Mouse (Mus musculus): ENCODE data around the gene Tns1. TPM values are rescaled to one million over a fixed set of nuclear protein-coding genes. Genes with fewer than 3 reads are reported as not detected.

The Tns1 gene
- polyA plus RNA-seq, 1 experiment, result 117 TPM

DNA sequence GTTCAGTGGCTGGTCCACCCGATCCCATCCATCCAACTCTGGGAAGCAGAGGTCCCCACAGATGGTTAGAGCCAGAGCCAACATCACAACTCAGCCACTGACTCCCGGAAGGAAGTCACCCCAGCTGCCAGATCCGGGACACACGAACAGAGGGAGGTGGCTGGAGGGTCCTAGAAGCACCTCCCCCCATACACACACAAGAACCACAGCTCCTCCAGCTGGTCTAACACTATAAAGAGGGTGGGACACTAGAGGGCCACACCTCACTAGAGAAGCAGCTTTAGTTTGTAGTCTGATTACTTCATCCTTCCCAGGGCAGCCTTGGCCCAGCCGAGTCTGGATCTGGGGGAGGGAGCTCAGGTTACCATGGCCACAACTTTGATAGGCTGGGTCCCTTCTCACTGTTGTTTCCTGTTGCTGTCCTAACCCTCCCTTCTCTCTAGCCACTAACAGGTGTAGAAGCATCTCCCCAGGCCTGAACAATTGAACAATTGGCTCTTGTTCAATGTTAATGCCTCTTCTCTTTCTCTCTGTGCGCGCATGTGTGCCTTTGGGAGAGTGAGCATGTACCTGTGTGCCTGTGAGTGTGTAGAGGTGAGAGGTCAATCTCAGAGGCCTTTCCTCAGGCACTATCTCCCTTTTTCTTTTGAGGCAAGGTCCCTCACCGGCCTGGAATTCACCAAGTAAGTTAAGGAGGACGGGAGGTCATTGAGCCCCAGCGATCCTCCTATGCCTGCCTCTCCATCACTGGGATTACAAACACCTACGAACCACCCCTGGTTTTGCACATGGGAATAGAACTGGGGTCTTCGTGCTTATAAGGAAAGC lies 157.6 kb downstream of the Tns1 start:
- no peaks in the 10 kb centered on the region for H3K36me3 ChIP-seq (ENCODE audit: control insufficient read depth, insufficient read depth, low read length)
- H3K27me3 ChIP-seq (ENCODE audit: control insufficient read depth, insufficient read depth, low read length), result no peaks in the 10 kb centered on the region
- no peak overlapping the region for H3K27ac ChIP-seq (ENCODE audit: control insufficient read depth, insufficient read depth, low read length)
- H3K4me1 ChIP-seq (replicated peaks; ENCODE audit: control insufficient read depth, insufficient read depth, low read length), result peaks cover 17% of the 10 kb centered on the region
- H3K4me3 ChIP-seq (ENCODE audit: control insufficient read depth, insufficient read depth, low read length), result no peak overlapping the region
- TF ChIP-seq POLR2A (IDR thresholded peaks at IDR 0.05; ENCODE audit: control insufficient read depth, extremely low read depth, insufficient read depth, low read length, poor library complexity) (no peak), CTCF (IDR thresholded peaks at IDR 0.05; ENCODE audit: borderline replicate concordance, control insufficient read depth, extremely low read depth, insufficient read depth, low read length, poor library complexity) (no peak)
- no peak for DNase-seq
- whole genome bisulfite sequencing, result 62% methylated on average over 12 of the region's 12 CpGs

DNA sequence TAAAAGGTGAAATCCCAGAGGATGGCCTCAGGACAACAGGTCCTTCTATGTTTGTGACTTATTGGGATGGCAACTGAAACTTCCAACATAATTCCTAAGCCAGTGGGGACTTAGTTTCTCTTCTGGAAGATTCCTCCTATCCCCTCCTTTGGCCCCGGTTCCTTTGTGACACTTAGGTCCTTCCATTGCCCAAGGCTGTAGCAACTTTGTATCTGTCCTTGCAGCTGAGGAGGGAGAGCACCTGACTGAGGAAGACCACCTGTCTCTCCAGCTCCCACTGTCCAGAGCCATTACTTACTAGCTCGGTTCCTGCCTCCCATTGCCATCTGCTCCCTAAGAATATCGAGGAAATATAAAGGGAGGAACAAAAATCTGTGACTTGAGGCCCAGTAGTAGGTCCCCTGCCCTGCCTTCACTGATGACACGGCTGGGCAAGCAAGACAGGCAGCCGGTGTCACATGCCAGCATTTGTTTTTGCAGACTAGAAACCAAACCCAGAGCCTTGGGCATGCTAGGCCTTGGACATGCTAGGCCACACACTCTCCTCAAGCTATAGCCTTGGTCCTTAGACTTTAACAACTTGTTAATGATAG lies 160.0 kb downstream of the Tns1 start:
- TF ChIP-seq CTCF (IDR thresholded peaks at IDR 0.05; ENCODE audit: borderline replicate concordance, control insufficient read depth, extremely low read depth, insufficient read depth, low read length, poor library complexity) (no peak), POLR2A (IDR thresholded peaks at IDR 0.05; ENCODE audit: control insufficient read depth, extremely low read depth, insufficient read depth, low read length, poor library complexity) (no peak)
- Histone ChIP-seq H3K4me3 (ENCODE audit: control insufficient read depth, insufficient read depth, low read length) (no peak overlapping the region), H3K27me3 (ENCODE audit: control insufficient read depth, insufficient read depth, low read length) (no peaks in the 10 kb centered on the region), H3K4me1 (replicated peaks; ENCODE audit: control insufficient read depth, insufficient read depth, low read length) (peaks cover 14% of the 10 kb centered on the region), H3K27ac (ENCODE audit: control insufficient read depth, insufficient read depth, low read length) (no peak overlapping the region), H3K36me3 (ENCODE audit: control insufficient read depth, insufficient read depth, low read length) (no peaks in the 10 kb centered on the region)
- DNase-seq, result no peak
- WGBS, result 87% methylated on average over 5 of the region's 5 CpGs

DNA sequence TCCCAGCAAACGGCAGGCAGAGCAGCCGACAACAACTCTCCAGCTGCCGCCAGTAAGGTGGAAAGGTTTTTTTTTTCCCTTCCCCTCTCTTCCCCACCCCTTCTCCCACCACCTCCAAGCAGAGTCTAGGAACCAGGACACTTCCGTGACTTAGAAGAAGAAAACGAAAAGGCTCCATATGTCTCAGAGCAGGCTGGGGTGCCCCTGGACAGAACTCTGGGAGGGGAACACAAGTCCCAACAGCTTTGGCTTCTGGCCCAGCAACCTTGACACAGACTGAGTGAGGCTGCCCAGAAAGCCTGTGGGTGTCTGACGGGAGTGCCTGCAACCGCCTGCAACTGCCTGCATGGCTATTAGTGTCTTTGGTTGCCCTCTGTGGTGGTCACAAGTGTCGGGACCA lies 160.6 kb downstream of the Tns1 start:
- H3K4me1 ChIP-seq (replicated peaks; ENCODE audit: control insufficient read depth, insufficient read depth, low read length), result peaks cover 12% of the 10 kb centered on the region
- no peaks in the 10 kb centered on the region for H3K36me3 ChIP-seq (ENCODE audit: control insufficient read depth, insufficient read depth, low read length)
- H3K27ac ChIP-seq (ENCODE audit: control insufficient read depth, insufficient read depth, low read length), result no peak overlapping the region
- DNase-seq, result no peak
- H3K27me3 ChIP-seq (ENCODE audit: control insufficient read depth, insufficient read depth, low read length), result no peaks in the 10 kb centered on the region
- TF ChIP-seq CTCF (IDR thresholded peaks at IDR 0.05; ENCODE audit: borderline replicate concordance, control insufficient read depth, extremely low read depth, insufficient read depth, low read length, poor library complexity), result no peak
- TF ChIP-seq POLR2A (IDR thresholded peaks at IDR 0.05; ENCODE audit: control insufficient read depth, extremely low read depth, insufficient read depth, low read length, poor library complexity), result no peak
- WGBS, result 89% methylated on average over 8 of the region's 8 CpGs
- no peak overlapping the region for H3K4me3 ChIP-seq (ENCODE audit: control insufficient read depth, insufficient read depth, low read length)

DNA sequence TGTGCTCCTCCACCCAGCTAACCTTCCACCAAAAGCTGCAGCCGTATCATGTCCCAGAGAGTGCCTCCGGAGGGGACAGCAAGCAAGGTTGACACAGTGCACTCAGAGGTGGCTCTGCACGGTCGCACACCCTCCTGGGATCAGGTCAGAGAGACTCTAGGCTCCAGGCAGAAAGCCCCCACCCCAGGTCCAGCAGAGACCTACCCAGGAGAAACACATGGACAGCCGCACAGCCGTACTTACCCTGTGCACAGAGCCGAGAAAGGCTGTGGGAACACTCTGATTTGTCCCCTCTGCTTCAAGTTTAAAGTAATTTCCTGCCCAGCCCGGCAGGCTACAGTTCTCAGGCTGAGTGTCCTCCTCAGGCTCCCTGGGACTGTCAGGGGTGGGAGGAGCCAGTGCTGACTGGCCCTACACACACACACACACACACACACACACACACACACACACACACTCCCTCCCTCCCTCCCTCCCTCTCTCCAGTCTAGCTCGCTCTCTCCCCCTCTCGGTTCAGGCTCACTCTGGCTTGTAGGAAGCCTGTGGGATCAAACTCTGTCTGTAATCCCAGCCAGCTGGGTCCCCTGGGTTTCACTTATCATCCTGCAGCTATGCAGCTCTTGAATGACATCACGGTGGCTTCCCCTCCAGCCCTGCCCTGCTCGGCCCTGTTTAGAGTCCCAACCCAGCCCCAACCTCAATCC lies 161.4 kb downstream of the Tns1 start:
- WGBS, result 66% methylated on average over 12 of the region's 12 CpGs
- H3K4me1 ChIP-seq (replicated peaks; ENCODE audit: control insufficient read depth, insufficient read depth, low read length), result peaks cover 12% of the 10 kb centered on the region
- TF ChIP-seq CTCF (IDR thresholded peaks at IDR 0.05; ENCODE audit: borderline replicate concordance, control insufficient read depth, extremely low read depth, insufficient read depth, low read length, poor library complexity), result no peak
- TF ChIP-seq POLR2A (IDR thresholded peaks at IDR 0.05; ENCODE audit: control insufficient read depth, extremely low read depth, insufficient read depth, low read length, poor library complexity), result no peak
- DNase-seq, result no peak
- H3K27me3 ChIP-seq (ENCODE audit: control insufficient read depth, insufficient read depth, low read length), result no peaks in the 10 kb centered on the region
- no peak overlapping the region for H3K4me3 ChIP-seq (ENCODE audit: control insufficient read depth, insufficient read depth, low read length)
- no peak overlapping the region for H3K27ac ChIP-seq (ENCODE audit: control insufficient read depth, insufficient read depth, low read length)
- no peaks in the 10 kb centered on the region for H3K36me3 ChIP-seq (ENCODE audit: control insufficient read depth, insufficient read depth, low read length)

DNA sequence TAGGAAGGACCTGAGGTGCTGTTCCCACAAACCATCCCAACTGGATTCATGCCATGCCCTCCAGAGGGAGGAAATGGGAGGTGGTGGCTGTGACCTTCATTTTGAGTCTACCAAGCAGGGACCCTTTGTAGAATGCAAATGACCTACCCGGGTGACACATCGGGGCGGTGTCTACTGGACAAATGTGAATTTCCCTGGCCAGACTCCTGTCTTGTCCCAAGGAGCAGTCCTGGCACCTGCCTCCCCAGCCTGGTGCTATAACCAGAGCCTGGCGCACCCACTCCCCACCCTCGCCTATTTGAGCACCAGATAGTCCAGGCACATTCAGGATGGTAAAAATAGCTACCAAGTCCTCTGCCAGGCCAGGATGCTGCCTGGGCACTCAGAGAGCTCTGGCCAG lies 162.2 kb downstream of the Tns1 start:
- Histone ChIP-seq H3K4me1 (replicated peaks; ENCODE audit: control insufficient read depth, insufficient read depth, low read length) (peaks cover 12% of the 10 kb centered on the region), H3K4me3 (ENCODE audit: control insufficient read depth, insufficient read depth, low read length) (no peak overlapping the region), H3K36me3 (ENCODE audit: control insufficient read depth, insufficient read depth, low read length) (no peaks in the 10 kb centered on the region), H3K27me3 (ENCODE audit: control insufficient read depth, insufficient read depth, low read length) (no peaks in the 10 kb centered on the region), H3K27ac (ENCODE audit: control insufficient read depth, insufficient read depth, low read length) (no peak overlapping the region)
- DNase-seq, result no peak
- 96% methylated on average over 5 of the region's 5 CpGs for WGBS
- TF ChIP-seq CTCF (IDR thresholded peaks at IDR 0.05; ENCODE audit: borderline replicate concordance, control insufficient read depth, extremely low read depth, insufficient read depth, low read length, poor library complexity) (no peak), POLR2A (IDR thresholded peaks at IDR 0.05; ENCODE audit: control insufficient read depth, extremely low read depth, insufficient read depth, low read length, poor library complexity) (no peak)

DNA sequence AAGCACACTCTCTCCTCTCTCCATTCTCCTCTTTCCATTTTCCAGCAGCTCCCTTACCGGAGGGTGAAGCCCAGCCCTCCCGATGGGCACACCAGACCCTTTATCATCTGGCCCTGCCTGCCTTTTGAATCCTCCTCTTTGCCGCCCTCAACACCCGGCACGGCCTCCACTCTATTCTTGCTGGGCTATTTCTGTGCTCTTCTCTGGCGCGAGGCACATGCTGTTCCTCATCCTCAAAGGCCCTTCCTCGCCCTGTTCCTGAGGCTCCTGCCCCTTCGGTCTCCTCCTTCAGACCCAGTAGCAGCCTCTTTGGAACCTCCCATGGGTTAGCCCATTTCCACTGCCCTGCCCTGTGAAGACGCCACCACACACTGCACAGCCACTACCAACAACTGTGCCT lies 164.5 kb downstream of the Tns1 start:
- TF ChIP-seq POLR2A (IDR thresholded peaks at IDR 0.05; ENCODE audit: control insufficient read depth, extremely low read depth, insufficient read depth, low read length, poor library complexity) (no peak), CTCF (IDR thresholded peaks at IDR 0.05; ENCODE audit: borderline replicate concordance, control insufficient read depth, extremely low read depth, insufficient read depth, low read length, poor library complexity) (no peak)
- DNase-seq, result no peak
- H3K4me3 ChIP-seq (ENCODE audit: control insufficient read depth, insufficient read depth, low read length), result no peak overlapping the region
- no peak overlapping the region for H3K27ac ChIP-seq (ENCODE audit: control insufficient read depth, insufficient read depth, low read length)
- H3K36me3 ChIP-seq (ENCODE audit: control insufficient read depth, insufficient read depth, low read length), result no peaks in the 10 kb centered on the region
- no peaks in the 10 kb centered on the region; the same call in 1 of the 2 replicates for H3K4me1 ChIP-seq (replicated peaks; ENCODE audit: control insufficient read depth, insufficient read depth, low read length)
- no peaks in the 10 kb centered on the region for H3K27me3 ChIP-seq (ENCODE audit: control insufficient read depth, insufficient read depth, low read length)
- 93% methylated on average over 10 of the region's 10 CpGs for WGBS
